Mouse (Mus musculus) cerebellum, adult 8-10 months (tissue): ENCODE data around the gene Aig1.

Experiments
- DNase-seq: peaks from one replicate; pipeline ENCODE4 v3.0.0; 2022

Aig1 gene

DNA sequence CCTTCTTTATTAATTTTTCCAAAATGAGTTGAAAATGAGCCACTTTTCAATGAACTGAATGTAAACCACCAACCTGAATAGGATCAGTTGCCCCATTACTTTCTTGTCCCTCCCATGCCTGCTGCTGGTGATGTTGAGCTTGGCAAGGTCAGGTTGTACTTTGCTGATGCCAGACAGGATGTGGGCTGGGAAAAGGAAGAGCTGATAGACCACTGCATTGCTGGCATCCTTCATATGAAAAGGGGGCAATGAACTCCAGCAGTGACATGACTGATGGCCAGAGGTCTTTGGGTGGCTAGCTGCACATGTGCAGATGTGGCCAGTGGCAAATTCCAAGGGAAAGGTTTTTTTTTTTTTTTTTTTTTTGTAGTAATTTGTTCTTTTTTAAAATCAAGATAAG is 172.5 kb downstream of the Aig1 start:
- no peak for DNase-seq

DNA sequence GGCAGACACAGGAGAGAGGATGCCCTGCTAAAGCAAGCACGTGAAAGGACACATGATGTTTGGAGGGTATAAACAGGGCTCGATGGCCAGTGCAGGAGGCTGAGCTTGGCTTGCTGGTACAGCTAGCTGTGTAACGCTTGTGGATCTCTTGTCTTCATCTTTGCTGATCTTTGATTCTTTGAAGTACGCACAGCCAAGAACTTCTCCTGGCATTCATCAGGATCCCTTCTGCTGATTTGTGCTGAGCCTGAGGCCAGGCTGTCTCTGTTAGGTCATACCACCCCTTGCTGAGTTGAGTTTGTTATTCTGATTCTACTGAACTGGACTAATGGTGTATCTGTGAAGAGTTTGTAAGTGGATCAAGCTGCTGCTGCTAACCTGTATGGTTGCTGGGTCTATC is 175.5 kb downstream of the Aig1 start:
- DNase-seq: no peak

GRCm38 (mm10) chr10:13690773-13691172 is 178.0 kb downstream of the Aig1 start:
- DNase-seq: no peak

DNA sequence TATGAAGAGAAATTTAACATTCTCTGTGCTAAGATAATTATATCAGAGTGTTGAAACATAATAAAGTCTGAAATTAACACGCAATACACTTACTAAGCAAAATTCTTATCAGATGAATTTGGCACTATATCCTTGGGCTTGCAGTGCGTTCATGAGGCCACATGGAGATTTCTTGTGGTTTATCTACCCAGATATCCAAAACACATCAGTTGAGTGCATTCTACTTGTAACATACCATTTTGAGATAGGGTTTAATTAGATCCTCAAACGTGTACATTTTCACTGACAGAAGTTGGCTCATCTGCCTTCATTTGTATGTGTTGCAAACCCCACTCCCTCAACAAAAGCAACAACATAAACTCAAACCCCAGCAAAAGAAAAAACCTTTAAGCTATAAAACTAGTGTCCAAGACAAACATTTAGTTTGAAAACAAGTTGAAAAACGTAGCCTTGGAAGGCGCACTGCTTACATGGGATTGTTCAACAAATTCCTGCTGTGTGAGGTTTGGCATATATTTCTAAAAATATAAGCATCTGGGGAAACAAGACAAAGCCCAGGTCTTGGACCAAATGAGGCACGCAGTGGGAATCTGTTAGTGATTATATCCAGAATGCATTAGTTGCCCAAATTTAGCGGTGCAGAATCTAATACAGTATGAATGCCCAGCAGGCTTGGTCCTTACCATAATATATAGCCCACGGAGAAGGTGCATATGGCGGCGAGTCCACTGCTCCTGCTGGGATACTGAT is 178.8 kb downstream of the Aig1 start:
- DNase-seq: no peak

- DNase-seq: no peak
Measured at GRCm38 (mm10) chr10:13688386-13689120, 180.2 kb downstream of the Aig1 start.

GRCm38 (mm10) chr10:13687182-13687810 is 181.5 kb downstream of the Aig1 start:
- no peak for DNase-seq

GRCm38 (mm10) chr10:13686127-13686526 is 182.7 kb downstream of the Aig1 start:
- DNase-seq: no peak

- DNase-seq: no peak
Measured at GRCm38 (mm10) chr10:13685366-13685765, 183.4 kb downstream of the Aig1 start.

GRCm38 (mm10) chr10:13684452-13684851 is 184.3 kb downstream of the Aig1 start:
- no peak for DNase-seq

DNA sequence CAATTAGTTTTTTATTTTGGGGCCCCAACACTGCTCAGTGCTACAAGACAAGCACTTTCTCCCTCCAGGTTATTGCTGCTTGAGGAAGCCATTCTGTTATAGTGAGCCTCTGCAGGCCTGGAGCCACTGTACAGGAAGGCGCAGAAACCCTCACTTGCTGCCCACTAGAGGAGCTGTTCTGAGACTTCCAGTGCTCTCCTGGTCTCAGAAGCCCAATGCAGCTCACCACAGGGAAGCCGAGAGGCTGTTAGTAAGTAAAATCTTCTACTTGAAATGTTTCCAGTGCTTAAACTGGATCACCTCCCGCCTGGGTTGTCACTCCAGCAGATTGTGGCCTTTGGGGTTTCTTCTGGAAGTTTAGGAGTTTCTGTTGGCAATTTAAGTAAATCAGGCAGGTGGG is 186.2 kb downstream of the Aig1 start:
- no peak for DNase-seq

- DNase-seq: no peak
Measured at GRCm38 (mm10) chr10:13677440-13677839, 191.3 kb downstream of the Aig1 start.

DNA sequence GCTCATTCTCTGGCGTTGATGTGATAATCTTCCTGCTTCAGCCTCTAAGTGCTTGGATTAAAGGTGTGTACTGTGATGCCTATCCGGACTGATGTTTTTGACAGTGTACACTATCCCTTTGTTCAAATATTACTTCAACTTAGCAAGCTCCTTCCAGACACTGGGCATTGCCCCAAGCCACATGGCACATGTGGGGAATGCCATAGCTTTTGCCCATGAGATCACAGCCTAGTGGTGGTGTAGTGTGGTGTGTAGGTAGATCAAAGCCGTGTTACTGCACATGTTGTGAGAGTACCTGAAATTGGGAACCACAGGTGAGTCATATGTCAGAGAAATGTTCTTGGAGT is 193.8 kb downstream of the Aig1 start:
- no peak for DNase-seq

DNA sequence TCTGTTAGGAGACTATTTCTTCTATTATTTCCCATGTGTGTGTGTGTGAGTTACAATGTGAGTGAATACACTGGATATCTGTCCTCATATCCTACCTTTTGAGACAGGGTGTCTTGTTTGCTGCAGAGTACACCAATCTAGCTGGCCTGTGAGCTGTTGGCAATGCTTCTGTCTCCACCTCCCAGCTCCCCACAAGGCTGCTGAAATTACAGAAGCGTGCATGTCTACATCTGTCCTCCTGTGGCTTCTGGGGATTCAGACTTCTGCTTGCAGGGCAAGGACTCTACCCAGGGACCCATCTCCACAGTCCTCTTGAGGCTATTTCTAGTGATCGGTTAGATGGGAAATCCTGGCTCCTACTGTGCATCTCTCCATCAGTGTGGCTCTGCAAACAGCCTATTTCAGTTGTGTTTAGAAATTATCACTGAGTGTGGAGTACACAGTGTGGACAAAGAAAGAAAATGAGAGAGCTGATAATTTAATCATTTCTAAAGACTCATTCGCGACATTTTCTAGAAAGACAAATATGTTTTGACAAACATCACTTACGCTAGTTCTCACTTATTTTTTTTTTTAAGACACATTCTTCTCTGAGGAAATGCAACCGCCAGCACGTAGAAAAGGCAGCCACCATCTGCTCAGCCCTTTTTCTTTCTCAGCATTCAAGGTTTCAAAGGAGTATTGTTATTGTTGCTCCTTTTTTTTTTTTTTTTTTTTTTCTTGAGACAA is 194.3 kb downstream of the Aig1 start:
- no peak for DNase-seq

- DNase-seq: no peak
Measured at GRCm38 (mm10) chr10:13667166-13667696, 201.5 kb downstream of the Aig1 start.

DNA sequence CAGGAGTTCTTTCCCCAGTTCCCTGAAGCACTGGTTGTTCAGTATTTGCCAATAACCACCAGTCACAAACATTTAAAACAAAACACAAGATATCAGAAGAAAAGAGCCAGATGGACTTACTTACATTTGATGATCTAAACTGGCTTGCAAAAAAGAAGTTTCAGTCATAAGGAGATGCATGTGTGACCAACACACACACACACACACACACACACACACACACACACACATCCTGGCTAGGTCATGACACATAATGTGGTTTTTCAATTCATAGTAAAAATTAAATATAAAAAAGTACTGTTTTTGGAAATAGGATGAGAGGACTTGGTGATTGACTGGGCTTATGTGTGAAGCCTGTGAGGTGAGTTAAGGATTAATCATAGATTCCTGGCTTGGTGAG is 205.3 kb downstream of the Aig1 start:
- DNase-seq: no peak

- no peak for DNase-seq
Measured at GRCm38 (mm10) chr10:13659778-13660177, 209.0 kb downstream of the Aig1 start.

GRCm38 (mm10) chr10:13653739-13654462 is 214.9 kb downstream of the Aig1 start:
- no peak for DNase-seq

DNA sequence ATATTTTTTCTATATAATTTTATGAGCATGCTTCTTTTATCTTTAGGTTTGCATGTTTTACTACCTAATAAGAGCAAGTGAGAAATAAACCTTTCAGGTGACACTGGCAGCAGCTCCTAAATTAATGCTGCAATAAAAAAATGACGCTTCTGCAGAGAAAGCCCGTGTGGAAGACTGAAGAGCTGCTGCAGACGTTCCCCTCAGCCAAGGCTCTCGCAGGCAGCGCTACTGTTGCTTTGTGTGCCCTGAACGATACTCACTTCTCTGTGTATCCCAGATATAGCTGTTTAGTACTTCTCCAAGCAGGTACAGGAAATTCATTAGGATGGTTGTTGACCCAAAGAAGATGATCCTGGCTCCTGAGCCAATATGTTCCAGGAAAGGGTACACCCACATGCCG is 215.5 kb downstream of the Aig1 start:
- DNase-seq: no peak

GRCm38 (mm10) chr10:13652061-13652460 is 216.7 kb downstream of the Aig1 start:
- no peak for DNase-seq

- DNase-seq: peak; percentile 18
Measured at GRCm38 (mm10) chr10:13641750-13642149, 227.0 kb downstream of the Aig1 start.

- DNase-seq: no peak
Measured at GRCm38 (mm10) chr10:13631796-13632195, 237.0 kb downstream of the Aig1 start.

DNA sequence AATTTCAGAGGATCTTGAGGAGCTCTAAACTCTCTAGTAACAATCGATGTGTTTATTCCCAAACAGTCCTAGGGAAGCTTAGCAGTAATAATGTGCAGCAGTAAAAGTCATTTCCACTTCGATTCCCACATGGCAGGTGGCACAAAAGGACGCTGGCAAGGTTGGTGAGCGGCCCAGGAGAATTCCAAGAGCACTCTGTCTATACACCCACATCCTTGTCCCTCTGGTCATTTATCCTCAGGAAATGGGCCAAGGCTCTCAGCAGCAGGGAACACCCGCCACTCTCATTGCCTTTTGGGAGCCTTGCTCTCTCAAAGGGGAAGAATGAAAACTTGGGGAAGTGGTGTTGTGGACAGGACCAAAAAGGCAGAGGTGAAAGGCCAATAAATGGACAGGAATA is 245.0 kb downstream of the Aig1 start:
- DNase-seq: no peak

- no peak for DNase-seq
Measured at GRCm38 (mm10) chr10:13600926-13601325, 267.9 kb downstream of the Aig1 start.
